ENCODE assay signal across 9 mouse cellular contexts in genomic region chr13:56555957-56556356, GRCm38 (mm10). TPM values are rescaled to one million over a fixed set of nuclear protein-coding genes. Genes with fewer than 3 reads are reported as not detected.
DNase-seq lines count a peak whose midpoint lies in the region; ATAC-seq and TF ChIP-seq lines count a peak whose summit lies in the region.
"Had no signal": no experiment of that assay in that cellular context is flagged by ENCODE, and none has a peak within 500 bp of the region (broad histone marks: within the 10 kb centered on the region; RNA-seq: fewer than 3 reads in every experiment).

No protein-coding gene starts in this region.

- H3K9ac ChIP-seq in embryonic facial prominence, embryonic 11.5 days (replicated peaks; ENCODE audit: low read length): no peak overlapping the region

- DNase-seq in embryonic facial prominence, embryonic 11.5 days (ENCODE audit: low spot score): peak; percentile 73
- DNase-seq in embryonic facial prominence, embryonic 10.5 days (ENCODE audit: low spot score): no peak
- peak; percentile 51 for DNase-seq in ovary, adult 18-20 months (ENCODE audit: low spot score)
- no peak for DNase-seq in ovary, postnatal 10 days (ENCODE audit: low spot score)
- DNase-seq in gastrocnemius, adult 2 months: peak; percentile 56
- DNase-seq in kidney, postnatal 4 days: peak; percentile 71 to 80
- DNase-seq in testis, postnatal 14 days (ENCODE audit: low spot score): peak; percentile 25
- no peak for DNase-seq in thymus, adult 18-20 months

- TF ChIP-seq CTCF in gastrocnemius, adult 2 months (IDR thresholded peaks at IDR 0.05): peak; percentile 60

- intact Hi-C loops in gastrocnemius, adult 2 months (cut with DNase I): loop anchor here (5.0 to 10.0 kb wide), 3 partner anchors 81 to 201 kb away; no protein-coding TSS in a partner anchor

- no peak overlapping the region for H3K4me2 ChIP-seq in embryonic facial prominence, embryonic 11.5 days (ENCODE audit: low read depth, low read length)

- no peak overlapping the region for H3K4me3 ChIP-seq in embryonic facial prominence, embryonic 11.5 days (ENCODE audit: low read depth, low read length)
- no peak overlapping the region for H3K4me3 ChIP-seq in embryonic facial prominence, embryonic 10.5 days
- no peak overlapping the region for H3K4me3 ChIP-seq in gastrocnemius, adult 2 months

- H3K27ac ChIP-seq in embryonic facial prominence, embryonic 11.5 days (replicated peaks; ENCODE audit: low read depth, low read length): no peak overlapping the region
- H3K27ac ChIP-seq in embryonic facial prominence, embryonic 10.5 days (replicated peaks): no peak overlapping the region
- no peak overlapping the region for H3K27ac ChIP-seq in gastrocnemius, adult 2 months

- no peaks in the 10 kb centered on the region for H3K9me3 ChIP-seq in embryonic facial prominence, embryonic 11.5 days (replicated peaks; ENCODE audit: control insufficient read depth, low read length)
- no peaks in the 10 kb centered on the region for H3K9me3 ChIP-seq in embryonic facial prominence, embryonic 10.5 days

- no peaks in the 10 kb centered on the region for H3K27me3 ChIP-seq in embryonic facial prominence, embryonic 11.5 days (ENCODE audit: control insufficient read depth, insufficient read depth, low read length)
- no peaks in the 10 kb centered on the region for H3K27me3 ChIP-seq in embryonic facial prominence, embryonic 10.5 days (replicated peaks; ENCODE audit: low read depth, poor library complexity, severe bottlenecking)

- H3K4me1 ChIP-seq in embryonic facial prominence, embryonic 11.5 days (ENCODE audit: control insufficient read depth, insufficient read depth, low read length): no peaks in the 10 kb centered on the region
- H3K4me1 ChIP-seq in embryonic facial prominence, embryonic 10.5 days: peaks cover 29% of the 10 kb centered on the region

- no peak for ATAC-seq in embryonic facial prominence, embryonic 11.5 days (replicated peaks; ENCODE audit: insufficient number of reproducible peaks, low FRiP score, low TSS enrichment, low read depth)

- no peaks in the 10 kb centered on the region for H3K36me3 ChIP-seq in embryonic facial prominence, embryonic 11.5 days (replicated peaks; ENCODE audit: control insufficient read depth, insufficient read depth, low read depth, low read length)
- no peaks in the 10 kb centered on the region for H3K36me3 ChIP-seq in embryonic facial prominence, embryonic 10.5 days (replicated peaks)

- WGBS in embryonic facial prominence, embryonic 11.5 days: 3% methylated on average over 1 of the region's 1 CpGs
- 4% methylated on average over 1 of the region's 1 CpGs for whole genome bisulfite sequencing in embryonic facial prominence, embryonic 10.5 days

RNA-seq across cellular contexts. Expression of gene Lect2, which starts 7.7 kb away (rescaled TPM):
- not detected in 2 replicates for polyA plus RNA-seq in embryonic facial prominence, embryonic 11.5 days (2014; fragmentation: Nextera tagmentation; extraction: Ambion mirVana)
- not detected in 2 replicates for polyA plus RNA-seq in embryonic facial prominence, embryonic 10.5 days (2016; fragmentation: Nextera tagmentation; extraction: Ambion mirVana)
- not detected for total RNA-seq in gastrocnemius, adult 2 months (2021)
- total RNA-seq: left cerebral cortex, adult 18-20 months had no signal

RNA-seq across cellular contexts. Expression of gene Fbxl21, which starts 33.7 kb away (rescaled TPM):
- polyA plus RNA-seq in embryonic facial prominence, embryonic 11.5 days (2014; fragmentation: Nextera tagmentation; extraction: Ambion mirVana): 2.8 and 3.7 TPM in 2 replicates
- polyA plus RNA-seq in embryonic facial prominence, embryonic 10.5 days (2016; fragmentation: Nextera tagmentation; extraction: Ambion mirVana): 1.3 TPM in 2 replicates
- not detected for total RNA-seq in gastrocnemius, adult 2 months (2021)

RNA-seq across cellular contexts. Expression of gene Tgfbi, which starts 53.4 kb away (rescaled TPM):
- polyA plus RNA-seq in embryonic facial prominence, embryonic 11.5 days (2014; fragmentation: Nextera tagmentation; extraction: Ambion mirVana): 85.8 and 93.6 TPM in 2 replicates
- 50.1 and 65.4 TPM in 2 replicates for polyA plus RNA-seq in embryonic facial prominence, embryonic 10.5 days (2016; fragmentation: Nextera tagmentation; extraction: Ambion mirVana)
- total RNA-seq in gastrocnemius, adult 2 months (2021): 10 to 100 TPM; 13.0 to 24.8 TPM

Comparison
In these comparisons a context has a peak if more than half of its experiments do, and no peak if none do; other contexts are left out.
1. DNase-seq: peak in embryonic facial prominence, embryonic 11.5 days (single experiment), ovary, adult 18-20 months (single experiment), gastrocnemius, adult 2 months (single experiment), kidney, postnatal 4 days (2 of 2) and testis, postnatal 14 days (single experiment); none in embryonic facial prominence, embryonic 10.5 days (single experiment), ovary, postnatal 10 days (single experiment) and thymus, adult 18-20 months (0 of 2).